Mouse (Mus musculus): ENCODE results near the gene Nup50.

- TF ChIP-seq POLR2A (IDR thresholded peaks at IDR 0.05; ENCODE audit: control insufficient read depth, low read depth, low read length): no peak
- TF ChIP-seq CTCF (IDR thresholded peaks at IDR 0.05; ENCODE audit: control insufficient read depth, insufficient read depth, insufficient replicate concordance, low read depth, low read length): no peak
Observed at GRCm38 (mm10) chr15:84989098-84989497, 65.9 kb downstream of the Nup50 start.
